Mouse (Mus musculus): ENCODE data around the gene Fam169b. TPM values are rescaled to one million over a fixed set of nuclear protein-coding genes. Genes with fewer than 3 reads are reported as not detected.

Gene Fam169b
- polyA plus RNA-seq, 1 experiment from 2014 or later, result 0.43 TPM

GRCm38 (mm10) chr7:68313038-68313782 lies 39.6 kb downstream of the Fam169b start:
- H3K4me2 ChIP-seq (ENCODE audit: low read length), result no peak overlapping the region
- H3K9ac ChIP-seq (ENCODE audit: low read length), result no peak overlapping the region
- H3K4me1 ChIP-seq (replicated peaks; ENCODE audit: control insufficient read depth, insufficient read depth, low read length), result no peaks in the 10 kb centered on the region
- H3K27ac ChIP-seq (ENCODE audit: low read depth), result no peak overlapping the region
- H3K36me3 ChIP-seq (ENCODE audit: control insufficient read depth, insufficient read depth, low read length), result no peaks in the 10 kb centered on the region
- no peaks in the 10 kb centered on the region for H3K27me3 ChIP-seq (replicated peaks; ENCODE audit: control insufficient read depth, insufficient read depth, low read length)
- no peaks in the 10 kb centered on the region for H3K9me3 ChIP-seq (ENCODE audit: control insufficient read depth, low read length)
- no peak for DNase-seq (ENCODE audit: low spot score)
- 57% methylated on average over 14 of the region's 14 CpGs for WGBS
- H3K4me3 ChIP-seq (ENCODE audit: low read depth, low read length), result no peak overlapping the region
- no peak for ATAC-seq (replicated peaks; ENCODE audit: low FRiP score, low TSS enrichment, low read depth)

GRCm38 (mm10) chr7:68314286-68314685 lies 40.6 kb downstream of the Fam169b start:
- no peak overlapping the region for H3K4me2 ChIP-seq (ENCODE audit: low read length)
- no peak for DNase-seq (ENCODE audit: low spot score)
- 85% methylated on average over 1 of the region's 1 CpGs for WGBS

GRCm38 (mm10) chr7:68315068-68315467 lies 41.4 kb downstream of the Fam169b start:
- 86% methylated on average over 4 of the region's 4 CpGs for WGBS

More at GRCm38 (mm10) chr7:68314286-68314685, 40.6 kb downstream of the Fam169b start:
- Histone ChIP-seq H3K27me3 (replicated peaks; ENCODE audit: control insufficient read depth, insufficient read depth, low read length) (no peaks in the 10 kb centered on the region), H3K4me3 (ENCODE audit: low read depth, low read length) (no peak overlapping the region), H3K36me3 (ENCODE audit: control insufficient read depth, insufficient read depth, low read length) (no peaks in the 10 kb centered on the region), H3K9ac (ENCODE audit: low read length) (no peak overlapping the region), H3K9me3 (ENCODE audit: control insufficient read depth, low read length) (no peaks in the 10 kb centered on the region), H3K4me1 (replicated peaks; ENCODE audit: control insufficient read depth, insufficient read depth, low read length) (no peaks in the 10 kb centered on the region), H3K27ac (ENCODE audit: low read depth) (no peak overlapping the region)
- no peak for ATAC-seq (replicated peaks; ENCODE audit: low FRiP score, low TSS enrichment, low read depth)

GRCm38 (mm10) chr7:68318006-68318788 lies 44.6 kb downstream of the Fam169b start:
- no peak for ATAC-seq (replicated peaks; ENCODE audit: low FRiP score, low TSS enrichment, low read depth)
- DNase-seq (ENCODE audit: low spot score), result no peak
- Histone ChIP-seq H3K27me3 (replicated peaks; ENCODE audit: control insufficient read depth, insufficient read depth, low read length) (no peaks in the 10 kb centered on the region), H3K4me3 (ENCODE audit: low read depth, low read length) (no peak overlapping the region), H3K9ac (ENCODE audit: low read length) (no peak overlapping the region), H3K9me3 (ENCODE audit: control insufficient read depth, low read length) (no peaks in the 10 kb centered on the region), H3K4me2 (ENCODE audit: low read length) (no peak overlapping the region), H3K36me3 (ENCODE audit: control insufficient read depth, insufficient read depth, low read length) (no peaks in the 10 kb centered on the region), H3K27ac (ENCODE audit: low read depth) (no peak overlapping the region), H3K4me1 (replicated peaks; ENCODE audit: control insufficient read depth, insufficient read depth, low read length) (no peaks in the 10 kb centered on the region)
- WGBS, result 89% methylated on average over 16 of the region's 16 CpGs

More at GRCm38 (mm10) chr7:68315068-68315467, 41.4 kb downstream of the Fam169b start:
- Histone ChIP-seq H3K36me3 (ENCODE audit: control insufficient read depth, insufficient read depth, low read length) (no peaks in the 10 kb centered on the region), H3K27ac (ENCODE audit: low read depth) (no peak overlapping the region), H3K9me3 (ENCODE audit: control insufficient read depth, low read length) (no peaks in the 10 kb centered on the region), H3K4me2 (ENCODE audit: low read length) (no peak overlapping the region), H3K9ac (ENCODE audit: low read length) (no peak overlapping the region), H3K4me3 (ENCODE audit: low read depth, low read length) (no peak overlapping the region), H3K27me3 (replicated peaks; ENCODE audit: control insufficient read depth, insufficient read depth, low read length) (no peaks in the 10 kb centered on the region), H3K4me1 (replicated peaks; ENCODE audit: control insufficient read depth, insufficient read depth, low read length) (no peaks in the 10 kb centered on the region)
- DNase-seq (ENCODE audit: low spot score), result no peak
- no peak for ATAC-seq (replicated peaks; ENCODE audit: low FRiP score, low TSS enrichment, low read depth)

GRCm38 (mm10) chr7:68318979-68319378 lies 45.3 kb downstream of the Fam169b start:
- DNase-seq (ENCODE audit: low spot score), result no peak
- H3K4me1 ChIP-seq (replicated peaks; ENCODE audit: control insufficient read depth, insufficient read depth, low read length), result no peaks in the 10 kb centered on the region
- 68% methylated on average over 6 of the region's 6 CpGs for whole genome bisulfite sequencing
- H3K27me3 ChIP-seq (replicated peaks; ENCODE audit: control insufficient read depth, insufficient read depth, low read length), result no peaks in the 10 kb centered on the region
- no peak overlapping the region for H3K4me2 ChIP-seq (ENCODE audit: low read length)
- no peaks in the 10 kb centered on the region for H3K9me3 ChIP-seq (ENCODE audit: control insufficient read depth, low read length)
- no peaks in the 10 kb centered on the region for H3K36me3 ChIP-seq (ENCODE audit: control insufficient read depth, insufficient read depth, low read length)
- H3K27ac ChIP-seq (ENCODE audit: low read depth), result no peak overlapping the region
- H3K4me3 ChIP-seq (ENCODE audit: low read depth, low read length), result no peak overlapping the region
- H3K9ac ChIP-seq (ENCODE audit: low read length), result no peak overlapping the region
- ATAC-seq (replicated peaks; ENCODE audit: low FRiP score, low TSS enrichment, low read depth), result no peak

GRCm38 (mm10) chr7:68320078-68320810 lies 46.6 kb downstream of the Fam169b start:
- Histone ChIP-seq H3K9me3 (ENCODE audit: control insufficient read depth, low read length) (no peaks in the 10 kb centered on the region), H3K4me1 (replicated peaks; ENCODE audit: control insufficient read depth, insufficient read depth, low read length) (no peaks in the 10 kb centered on the region), H3K27ac (ENCODE audit: low read depth) (no peak overlapping the region), H3K4me3 (ENCODE audit: low read depth, low read length) (no peak overlapping the region), H3K9ac (ENCODE audit: low read length) (no peak overlapping the region), H3K4me2 (ENCODE audit: low read length) (no peak overlapping the region), H3K27me3 (replicated peaks; ENCODE audit: control insufficient read depth, insufficient read depth, low read length) (no peaks in the 10 kb centered on the region), H3K36me3 (ENCODE audit: control insufficient read depth, insufficient read depth, low read length) (no peaks in the 10 kb centered on the region)
- ATAC-seq (replicated peaks; ENCODE audit: low FRiP score, low TSS enrichment, low read depth), result no peak
- no peak for DNase-seq (ENCODE audit: low spot score)
- 74% methylated on average over 14 of the region's 14 CpGs for WGBS

GRCm38 (mm10) chr7:68323051-68323450 lies 49.4 kb downstream of the Fam169b start:
- DNase-seq (ENCODE audit: low spot score) (no peak), ATAC-seq (replicated peaks; ENCODE audit: low FRiP score, low TSS enrichment, low read depth) (no peak)
- WGBS, result 59% methylated on average over 6 of the region's 6 CpGs
- H3K27me3 ChIP-seq (replicated peaks; ENCODE audit: control insufficient read depth, insufficient read depth, low read length), result no peaks in the 10 kb centered on the region
- no peak overlapping the region for H3K27ac ChIP-seq (ENCODE audit: low read depth)
- no peaks in the 10 kb centered on the region for H3K9me3 ChIP-seq (ENCODE audit: control insufficient read depth, low read length)
- no peak overlapping the region for H3K4me2 ChIP-seq (ENCODE audit: low read length)
- H3K9ac ChIP-seq (ENCODE audit: low read length), result no peak overlapping the region
- H3K4me3 ChIP-seq (ENCODE audit: low read depth, low read length), result no peak overlapping the region
- no peaks in the 10 kb centered on the region for H3K4me1 ChIP-seq (replicated peaks; ENCODE audit: control insufficient read depth, insufficient read depth, low read length)
- H3K36me3 ChIP-seq (ENCODE audit: control insufficient read depth, insufficient read depth, low read length), result no peaks in the 10 kb centered on the region

- H3K4me1 ChIP-seq (replicated peaks; ENCODE audit: control insufficient read depth, insufficient read depth, low read length), result no peaks in the 10 kb centered on the region
- H3K27me3 ChIP-seq (replicated peaks; ENCODE audit: control insufficient read depth, insufficient read depth, low read length), result no peaks in the 10 kb centered on the region
- no peaks in the 10 kb centered on the region for H3K36me3 ChIP-seq (ENCODE audit: control insufficient read depth, insufficient read depth, low read length)
- no peak overlapping the region for H3K4me3 ChIP-seq (ENCODE audit: low read depth, low read length)
- no peak for ATAC-seq (replicated peaks; ENCODE audit: low FRiP score, low TSS enrichment, low read depth)
- 73% methylated on average over 7 of the region's 7 CpGs for WGBS
- no peaks in the 10 kb centered on the region for H3K9me3 ChIP-seq (ENCODE audit: control insufficient read depth, low read length)
- DNase-seq (ENCODE audit: low spot score), result no peak
- H3K27ac ChIP-seq (ENCODE audit: low read depth), result no peak overlapping the region
- H3K4me2 ChIP-seq (ENCODE audit: low read length), result no peak overlapping the region
- H3K9ac ChIP-seq (ENCODE audit: low read length), result no peak overlapping the region
These were observed 52.6 kb downstream of the Fam169b start for GRCm38 (mm10) chr7:68326190-68326722.
